Mouse (Mus musculus): ENCODE results near the gene Clybl. TPM values are rescaled to one million over a fixed set of nuclear protein-coding genes. Genes with fewer than 3 reads are reported as not detected.

Clybl gene
- polyA plus RNA-seq, 1 experiment from 2014 or later, result 28.8 TPM

DNA sequence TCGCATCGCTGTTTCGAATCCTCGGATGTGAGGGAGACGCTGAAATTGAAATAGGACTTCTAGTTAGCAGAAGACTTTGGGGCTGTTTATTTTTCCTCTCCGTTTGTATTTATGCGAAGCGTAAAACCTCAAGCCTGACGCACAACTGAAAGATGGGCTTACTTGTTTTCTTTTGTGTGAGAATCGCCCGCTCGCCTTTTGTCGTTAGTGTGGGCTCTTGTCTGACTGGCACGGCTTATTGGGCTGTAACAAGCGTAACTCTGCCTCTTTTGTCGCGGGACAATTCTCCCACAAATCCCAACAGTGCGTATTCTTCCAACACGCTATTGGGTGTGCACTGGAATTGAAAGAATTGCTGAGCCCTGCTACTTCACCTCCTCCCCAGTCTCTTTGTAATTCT lies 192.0 kb downstream of the Clybl start:
- Histone ChIP-seq H3K4me3 (ENCODE audit: low read depth, low read length) (no peak overlapping the region), H3K27me3 (ENCODE audit: control insufficient read depth, insufficient read depth, low read length) (no peaks in the 10 kb centered on the region), H3K4me1 (replicated peaks; ENCODE audit: control insufficient read depth, insufficient read depth) (no peaks in the 10 kb centered on the region), H3K27ac (replicated peaks) (no peak overlapping the region), H3K9me3 (ENCODE audit: control insufficient read depth, low read length) (no peaks in the 10 kb centered on the region), H3K4me2 (replicated peaks; ENCODE audit: low read depth) (no peak overlapping the region), H3K9ac (ENCODE audit: low read length) (no peak overlapping the region), H3K36me3 (ENCODE audit: control insufficient read depth, insufficient read depth, low read length) (no peaks in the 10 kb centered on the region)
- ATAC-seq (ENCODE audit: low FRiP score, low TSS enrichment), result no peak
- DNase-seq (ENCODE audit: low spot score), result no peak
- 40% methylated on average over 19 of the region's 19 CpGs for WGBS
- TF ChIP-seq CTCF (IDR thresholded peaks at IDR 0.05; ENCODE audit: low read depth) (no peak), EP300 (optimal IDR thresholded peaks at IDR 0.05) (no peak)

DNA sequence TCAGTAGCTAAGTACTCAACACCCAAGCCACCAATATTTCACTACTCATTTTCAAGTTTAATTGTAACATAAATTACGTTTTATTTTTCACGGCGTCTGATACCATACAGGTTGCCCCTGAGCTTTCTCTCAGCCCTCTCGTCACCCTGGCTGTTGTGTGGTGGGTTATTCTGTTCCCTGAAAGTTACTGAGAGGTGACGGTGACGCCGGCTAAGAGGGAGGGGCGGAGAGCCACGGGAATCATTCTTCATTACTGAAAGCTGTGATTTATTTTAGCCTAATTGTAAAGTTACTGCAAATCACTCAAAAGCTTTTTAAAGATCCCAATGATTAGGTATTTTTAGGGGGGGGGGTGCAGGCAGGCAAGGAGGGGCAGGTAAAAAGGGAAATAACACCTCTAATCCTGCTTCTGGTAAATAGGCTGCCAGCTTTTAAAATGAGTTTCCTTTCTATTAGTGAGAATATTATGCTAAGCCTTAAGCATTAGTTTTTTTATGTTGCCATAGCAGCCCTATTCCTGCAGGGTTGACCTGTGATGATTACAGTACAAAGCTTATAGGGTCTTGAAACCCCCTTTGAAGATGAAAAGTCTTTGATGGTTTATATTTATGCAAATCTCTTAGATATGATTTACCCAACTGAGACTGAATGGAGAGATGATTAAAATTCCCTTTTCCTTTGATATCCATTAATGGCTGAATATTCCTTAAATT lies 192.9 kb downstream of the Clybl start:
- H3K27ac ChIP-seq (replicated peaks), result no peak overlapping the region
- no peaks in the 10 kb centered on the region for H3K36me3 ChIP-seq (ENCODE audit: control insufficient read depth, insufficient read depth, low read length)
- DNase-seq (ENCODE audit: low spot score), result no peak
- H3K27me3 ChIP-seq (ENCODE audit: control insufficient read depth, insufficient read depth, low read length), result no peaks in the 10 kb centered on the region
- H3K4me2 ChIP-seq (replicated peaks; ENCODE audit: low read depth), result no peak overlapping the region
- 26% methylated on average over 9 of the region's 9 CpGs for WGBS
- H3K4me1 ChIP-seq (replicated peaks; ENCODE audit: control insufficient read depth, insufficient read depth), result no peaks in the 10 kb centered on the region
- no peak for TF ChIP-seq EP300 (optimal IDR thresholded peaks at IDR 0.05)
- no peak for TF ChIP-seq CTCF (IDR thresholded peaks at IDR 0.05; ENCODE audit: low read depth)
- ATAC-seq (ENCODE audit: low FRiP score, low TSS enrichment), result no peak
- no peak overlapping the region for H3K4me3 ChIP-seq (ENCODE audit: low read depth, low read length)
- H3K9me3 ChIP-seq (ENCODE audit: control insufficient read depth, low read length), result no peaks in the 10 kb centered on the region
- H3K9ac ChIP-seq (ENCODE audit: low read length), result no peak overlapping the region

DNA sequence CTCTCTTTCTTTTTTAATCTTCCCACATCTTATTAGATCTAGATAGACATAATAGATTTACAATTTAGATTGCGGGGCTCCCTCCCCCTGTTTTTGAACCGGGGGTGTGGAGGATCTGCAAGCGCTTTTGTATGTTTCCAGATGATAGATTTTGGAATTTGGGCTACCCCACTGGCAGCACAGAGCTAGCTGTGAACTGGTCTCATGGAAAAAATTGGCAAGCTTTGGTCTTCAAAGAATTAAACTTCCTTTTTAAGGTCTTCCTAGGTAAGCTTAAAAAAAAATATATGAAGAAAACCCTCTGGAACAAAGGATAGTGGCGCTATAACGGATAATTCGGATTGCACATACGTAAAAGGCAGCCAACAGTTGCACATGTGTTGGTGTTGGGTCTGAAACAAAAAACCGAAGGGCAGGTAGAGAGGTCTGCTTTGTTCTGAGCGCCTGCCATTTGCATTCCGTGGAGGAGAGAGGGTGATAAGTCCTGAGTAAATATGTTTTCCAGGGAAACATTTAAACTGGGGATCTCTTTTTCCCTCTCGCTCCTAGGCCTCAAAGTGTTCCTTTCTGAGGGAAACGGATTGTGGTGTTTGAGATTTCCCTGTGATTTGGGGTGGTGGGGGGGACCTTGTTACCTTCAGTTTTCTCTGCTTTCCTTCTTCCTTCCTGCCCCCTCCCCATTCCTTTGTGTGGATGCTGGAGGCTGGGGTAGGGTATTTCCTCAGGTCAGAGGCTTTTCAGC lies 193.7 kb downstream of the Clybl start:
- WGBS, result 62% methylated on average over 12 of the region's 12 CpGs
- no peak overlapping the region for H3K4me3 ChIP-seq (ENCODE audit: low read depth, low read length)
- ATAC-seq (ENCODE audit: low FRiP score, low TSS enrichment), result no peak
- no peak overlapping the region for H3K4me2 ChIP-seq (replicated peaks; ENCODE audit: low read depth)
- H3K9me3 ChIP-seq (ENCODE audit: control insufficient read depth, low read length), result no peaks in the 10 kb centered on the region
- H3K27me3 ChIP-seq (ENCODE audit: control insufficient read depth, insufficient read depth, low read length), result no peaks in the 10 kb centered on the region
- H3K9ac ChIP-seq (ENCODE audit: low read length), result no peak overlapping the region
- H3K36me3 ChIP-seq (ENCODE audit: control insufficient read depth, insufficient read depth, low read length), result no peaks in the 10 kb centered on the region
- no peaks in the 10 kb centered on the region for H3K4me1 ChIP-seq (replicated peaks; ENCODE audit: control insufficient read depth, insufficient read depth)
- TF ChIP-seq CTCF (IDR thresholded peaks at IDR 0.05; ENCODE audit: low read depth) (no peak), EP300 (optimal IDR thresholded peaks at IDR 0.05) (no peak)
- DNase-seq (ENCODE audit: low spot score), result no peak
- H3K27ac ChIP-seq (replicated peaks), result no peak overlapping the region

GRCm38 (mm10) chr14:122376482-122377143 lies 195.1 kb downstream of the Clybl start:
- Histone ChIP-seq H3K4me2 (replicated peaks; ENCODE audit: low read depth) (no peak overlapping the region), H3K27ac (replicated peaks) (no peak overlapping the region), H3K4me3 (ENCODE audit: low read depth, low read length) (no peak overlapping the region), H3K9me3 (ENCODE audit: control insufficient read depth, low read length) (no peaks in the 10 kb centered on the region), H3K36me3 (ENCODE audit: control insufficient read depth, insufficient read depth, low read length) (no peaks in the 10 kb centered on the region), H3K4me1 (replicated peaks; ENCODE audit: control insufficient read depth, insufficient read depth) (no peaks in the 10 kb centered on the region), H3K27me3 (ENCODE audit: control insufficient read depth, insufficient read depth, low read length) (no peaks in the 10 kb centered on the region), H3K9ac (ENCODE audit: low read length) (no peak overlapping the region)
- no peak for ATAC-seq (ENCODE audit: low FRiP score, low TSS enrichment)
- DNase-seq (ENCODE audit: low spot score), result no peak
- WGBS, result 65% methylated on average over 9 of the region's 9 CpGs
- TF ChIP-seq EP300 (optimal IDR thresholded peaks at IDR 0.05) (no peak), CTCF (IDR thresholded peaks at IDR 0.05; ENCODE audit: low read depth) (no peak)

DNA sequence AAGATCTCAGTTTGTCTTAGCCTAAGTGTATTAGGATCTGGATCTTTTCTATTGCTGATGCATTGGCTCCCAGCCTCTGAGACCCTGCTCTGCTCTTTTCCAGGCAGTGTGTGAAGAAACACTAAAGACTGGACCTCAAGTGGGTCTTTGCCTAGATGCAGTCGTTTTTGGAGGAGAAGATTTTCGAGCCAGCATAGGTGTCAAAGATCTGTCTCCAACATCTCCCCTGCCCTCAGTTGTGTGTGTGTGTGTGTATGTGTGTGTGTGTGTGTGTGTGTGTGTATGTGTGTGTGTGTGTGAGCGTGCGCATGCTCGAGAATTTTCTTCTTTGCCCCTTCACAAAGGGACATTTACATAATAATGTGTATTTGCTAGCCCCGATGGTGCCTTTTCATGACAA lies 196.2 kb downstream of the Clybl start:
- WGBS, result 88% methylated on average over 6 of the region's 6 CpGs
- DNase-seq (ENCODE audit: low spot score), result no peak

More for the DNA sequence above, 196.2 kb downstream of the Clybl start:
- Histone ChIP-seq H3K36me3 (ENCODE audit: control insufficient read depth, insufficient read depth, low read length) (no peaks in the 10 kb centered on the region), H3K4me3 (ENCODE audit: low read depth, low read length) (no peak overlapping the region), H3K4me2 (replicated peaks; ENCODE audit: low read depth) (no peak overlapping the region), H3K9ac (ENCODE audit: low read length) (no peak overlapping the region), H3K9me3 (ENCODE audit: control insufficient read depth, low read length) (no peaks in the 10 kb centered on the region), H3K4me1 (replicated peaks; ENCODE audit: control insufficient read depth, insufficient read depth) (no peaks in the 10 kb centered on the region), H3K27ac (replicated peaks) (no peak overlapping the region), H3K27me3 (ENCODE audit: control insufficient read depth, insufficient read depth, low read length) (no peaks in the 10 kb centered on the region)
- no peak for ATAC-seq (ENCODE audit: low FRiP score, low TSS enrichment)
- TF ChIP-seq CTCF (IDR thresholded peaks at IDR 0.05; ENCODE audit: low read depth) (no peak), EP300 (optimal IDR thresholded peaks at IDR 0.05) (no peak)

Data from stomach, postnatal 0 days (tissue).